Mouse (Mus musculus) cerebellum, adult 11-12 months (tissue): ENCODE data around the gene Vmn1r138.
"Not testable (repeated sequence)": the region's sequence is repeated elsewhere in the genome, so short reads cannot be mapped to it uniquely, and the experiment has no call there.

Experiments used
- DNase-seq: peaks from one replicate; pipeline ENCODE4 v3.0.0; 2022

Gene Vmn1r138

GRCm38 (mm10) chr7:22028797-22029196 lies at the start of gene Vmn1r138:
Vmn1r138 (minus strand) TSS chr7:22028897.
- DNase-seq: not testable (repeated sequence)

GRCm38 (mm10) chr7:22068757-22069156 lies 40.1 kb upstream of the Vmn1r138 start, which contains the start of gene Vmn1r139:
Vmn1r139 (plus strand) TSS chr7:22069057.
- not testable (repeated sequence) for DNase-seq

- not testable (repeated sequence) for DNase-seq
These were observed 27.5 kb upstream of the Vmn1r138 start, which contains the start of gene Gm6176 for GRCm38 (mm10) chr7:22056205-22056604. Gm6176 (minus strand) TSS chr7:22056305.

GRCm38 (mm10) chr7:21994287-21994686 lies 34.4 kb downstream of the Vmn1r138 start, which contains the start of gene Vmn1r137:
Vmn1r137 (plus strand) TSS chr7:21994587.
- not testable (repeated sequence) for DNase-seq
